Mouse (Mus musculus) liver, embryonic 16.5 days (tissue): ENCODE results near the gene Tmem266. TPM values are rescaled to one million over a fixed set of nuclear protein-coding genes. Genes with fewer than 3 reads are reported as not detected.

ENCODE experiments used
- ATAC-seq: fragments of 200-750 bp; cut with Nextera tagmentation; 2 replicates; pipeline ENCODE4 v1.8.0; 2017; ENCODE audit warnings: low read depth, mild to moderate bottlenecking, moderate number of reproducible peaks, moderate library complexity
- H3K27ac ChIP-seq: fragments of 300-500 bp; sonication (generic); 2 replicates; pipeline ENCODE4 v1.5.1; 2014; ENCODE audit warnings: mild to moderate bottlenecking, low read length
- H3K27me3 ChIP-seq: fragments of 300-500 bp; sonication (generic); 2 replicates; pipeline ENCODE4 v1.6.1; 2014; ENCODE audit warnings: low read depth, low read length, mixed read lengths; ENCODE audit not compliant: control insufficient read depth, insufficient read depth
- H3K36me3 ChIP-seq: fragments of 300-500 bp; sonication (generic); 2 replicates; pipeline ENCODE4 v1.6.1; 2014; ENCODE audit warnings: mild to moderate bottlenecking; ENCODE audit not compliant: control insufficient read depth, insufficient read depth
- H3K4me1 ChIP-seq: fragments of 300-500 bp; sonication (generic); 2 replicates; pipeline ENCODE4 v1.6.1; 2014; ENCODE audit warnings: low read depth, low read length, mixed read lengths; ENCODE audit not compliant: control insufficient read depth
- H3K4me2 ChIP-seq: fragments of 300-500 bp; sonication (generic); 2 replicates; pipeline ENCODE4 v1.6.1; 2014; ENCODE audit warnings: low read depth, low read length, mixed read lengths
- H3K4me3 ChIP-seq: fragments of 300-500 bp; sonication (generic); 2 replicates; pipeline ENCODE4 v1.5.1; 2014; ENCODE audit warnings: low read depth, mild to moderate bottlenecking, low read length
- H3K9ac ChIP-seq: fragments of 300-500 bp; sonication (generic); 2 replicates; pipeline ENCODE4 v1.6.1; 2014; ENCODE audit warnings: low read depth, low read length
- H3K9me3 ChIP-seq: fragments of 300-500 bp; sonication (generic); replicated peaks from 2 replicates; pipeline ENCODE4 v1.6.1; 2016; ENCODE audit warnings: low read length; ENCODE audit not compliant: control insufficient read depth
- WGBS: fragments of 180-500 bp; shearing (Covaris S2); extraction: QIAGEN DNeasy Blood & Tissue Kit; methylation state at CpG from one replicate; pipeline ENCODE4 v1.1.7; 2014; ENCODE audit not compliant: insufficient replicate concordance; 5-methylcytosine and 5-hydroxymethylcytosine counted together
- polyA plus RNA-seq: library from polyadenylated mRNA; unstranded; fragments of >200 nt; fragmentation: Nextera tagmentation; extraction: Ambion mirVana; gene quantifications from 2 replicates; pipeline ENCODE4 v1.2.1, GENCODE M21; 2015

Gene Tmem266
- polyA plus RNA-seq, 1 experiment from 2014 or later, result 0.04 TPM

- no peaks in the 10 kb centered on the region for H3K27me3 ChIP-seq
- H3K27ac ChIP-seq, result no peak overlapping the region
- ATAC-seq, result no peak
- H3K9ac ChIP-seq, result no peak overlapping the region
- WGBS, result 39% methylated on average over 2 of the region's 2 CpGs
- no peaks in the 10 kb centered on the region for H3K36me3 ChIP-seq
- H3K4me3 ChIP-seq, result no peak overlapping the region
- H3K4me1 ChIP-seq, result no peaks in the 10 kb centered on the region
- H3K4me2 ChIP-seq, result no peak overlapping the region
- no peaks in the 10 kb centered on the region for H3K9me3 ChIP-seq
Measured at GRCm38 (mm10) chr9:55307066-55307465, 19.6 kb upstream of the Tmem266 start.

GRCm38 (mm10) chr9:55307557-55307956 lies 19.2 kb upstream of the Tmem266 start:
- WGBS, result 19% methylated on average over 5 of the region's 5 CpGs
- Histone ChIP-seq H3K4me2 (no peak overlapping the region), H3K36me3 (no peaks in the 10 kb centered on the region), H3K9ac (no peak overlapping the region), H3K27ac (no peak overlapping the region), H3K27me3 (no peaks in the 10 kb centered on the region), H3K4me1 (no peaks in the 10 kb centered on the region), H3K9me3 (no peaks in the 10 kb centered on the region), H3K4me3 (no peak overlapping the region)
- no peak for ATAC-seq

GRCm38 (mm10) chr9:55308455-55308854 lies 18.3 kb upstream of the Tmem266 start:
- no peak overlapping the region for H3K4me3 ChIP-seq
- H3K4me1 ChIP-seq, result no peaks in the 10 kb centered on the region
- no peaks in the 10 kb centered on the region for H3K9me3 ChIP-seq
- H3K27ac ChIP-seq, result no peak overlapping the region
- 36% methylated on average over 5 of the region's 5 CpGs for WGBS
- no peak for ATAC-seq
- no peak overlapping the region for H3K4me2 ChIP-seq
- H3K27me3 ChIP-seq, result no peaks in the 10 kb centered on the region
- H3K9ac ChIP-seq, result no peak overlapping the region
- no peaks in the 10 kb centered on the region for H3K36me3 ChIP-seq

GRCm38 (mm10) chr9:55311560-55311959 lies 15.2 kb upstream of the Tmem266 start:
- Histone ChIP-seq H3K4me2 (no peak overlapping the region), H3K27ac (no peak overlapping the region), H3K9ac (no peak overlapping the region), H3K27me3 (no peaks in the 10 kb centered on the region), H3K4me1 (no peaks in the 10 kb centered on the region), H3K9me3 (no peaks in the 10 kb centered on the region), H3K36me3 (no peaks in the 10 kb centered on the region), H3K4me3 (no peak overlapping the region)
- peak; percentile 62; the same call in 1 of the 2 replicates for ATAC-seq
- WGBS, result 9% methylated on average over 5 of the region's 5 CpGs

GRCm38 (mm10) chr9:55313619-55314261 lies 13.0 kb upstream of the Tmem266 start:
- H3K4me2 ChIP-seq, result no peak overlapping the region
- H3K27ac ChIP-seq, result no peak overlapping the region
- no peaks in the 10 kb centered on the region for H3K9me3 ChIP-seq
- H3K36me3 ChIP-seq, result no peaks in the 10 kb centered on the region
- H3K9ac ChIP-seq, result no peak overlapping the region
- H3K27me3 ChIP-seq, result no peaks in the 10 kb centered on the region
- no peak for ATAC-seq
- 46% methylated on average over 12 of the region's 12 CpGs for WGBS
- no peaks in the 10 kb centered on the region for H3K4me1 ChIP-seq
- H3K4me3 ChIP-seq, result no peak overlapping the region

GRCm38 (mm10) chr9:55322641-55323040 lies 4.1 kb upstream of the Tmem266 start:
- 20% methylated on average over 1 of the region's 1 CpGs for WGBS
- Histone ChIP-seq H3K4me1 (no peaks in the 10 kb centered on the region), H3K9ac (no peak overlapping the region), H3K4me2 (no peak overlapping the region), H3K27ac (no peak overlapping the region), H3K9me3 (no peaks in the 10 kb centered on the region), H3K36me3 (no peaks in the 10 kb centered on the region), H3K27me3 (peaks cover 37% of the 10 kb centered on the region), H3K4me3 (no peak overlapping the region)
- no peak for ATAC-seq

- no peaks in the 10 kb centered on the region for H3K4me1 ChIP-seq
- 33% methylated on average over 8 of the region's 8 CpGs for WGBS
- no peaks in the 10 kb centered on the region for H3K36me3 ChIP-seq
- no peak overlapping the region for H3K4me2 ChIP-seq
- no peak overlapping the region for H3K4me3 ChIP-seq
- H3K27me3 ChIP-seq, result peaks cover 51% of the 10 kb centered on the region
- H3K9me3 ChIP-seq, result no peaks in the 10 kb centered on the region
- ATAC-seq, result no peak
- no peak overlapping the region for H3K27ac ChIP-seq
- no peak overlapping the region for H3K9ac ChIP-seq
Measured at GRCm38 (mm10) chr9:55324085-55324484, 2.6 kb upstream of the Tmem266 start.

GRCm38 (mm10) chr9:55324516-55324915 lies 2.2 kb upstream of the Tmem266 start:
- H3K4me2 ChIP-seq, result no peak overlapping the region
- H3K4me1 ChIP-seq, result no peaks in the 10 kb centered on the region
- H3K9ac ChIP-seq, result no peak overlapping the region
- peaks cover 55% of the 10 kb centered on the region for H3K27me3 ChIP-seq
- no peak overlapping the region for H3K27ac ChIP-seq
- ATAC-seq, result no peak
- WGBS, result 37% methylated on average over 10 of the region's 10 CpGs
- H3K4me3 ChIP-seq, result no peak overlapping the region
- H3K9me3 ChIP-seq, result no peaks in the 10 kb centered on the region
- H3K36me3 ChIP-seq, result no peaks in the 10 kb centered on the region

- Histone ChIP-seq H3K9ac (no peak overlapping the region), H3K4me2 (no peak overlapping the region), H3K4me3 (no peak overlapping the region), H3K27me3 (peaks cover 59% of the 10 kb centered on the region), H3K4me1 (no peaks in the 10 kb centered on the region), H3K27ac (no peak overlapping the region), H3K9me3 (no peaks in the 10 kb centered on the region), H3K36me3 (no peaks in the 10 kb centered on the region)
- no peak for ATAC-seq
- 42% methylated on average over 1 of the region's 1 CpGs for WGBS
Measured at GRCm38 (mm10) chr9:55325061-55325460, 1.7 kb upstream of the Tmem266 start.
